In genomic region chr8:107489921-107490320, GRCm38 (mm10) we compare ENCODE assay signal across 9 mouse cellular contexts. TPM values are rescaled to one million over a fixed set of nuclear protein-coding genes. Genes with fewer than 3 reads are reported as not detected.
A peak's percentile ranks its signal among the peaks of the same experiment; 100 is the strongest.
DNase-seq lines count a peak whose midpoint lies in the region; ATAC-seq lines count a peak whose summit lies in the region.
"Had no signal": no experiment of that assay in that cellular context is flagged by ENCODE, and none has a peak within 500 bp of the region (broad histone marks: within the 10 kb centered on the region; RNA-seq: fewer than 3 reads in every experiment).

No protein-coding gene starts in this region.

- H3K9ac ChIP-seq in kidney, embryonic 15.5 days, result no peak overlapping the region

- H3K9me3 ChIP-seq in kidney, embryonic 15.5 days (replicated peaks), result no peaks in the 10 kb centered on the region

- no peak overlapping the region for H3K4me2 ChIP-seq in kidney, embryonic 15.5 days

- peaks cover 28% of the 10 kb centered on the region for H3K4me1 ChIP-seq in kidney, embryonic 15.5 days

- peaks cover 9% of the 10 kb centered on the region; the same call in 1 of the 2 replicates for H3K36me3 ChIP-seq in kidney, embryonic 15.5 days

- peak overlapping the region; percentile 42; the same call in 1 of the 2 replicates for H3K27ac ChIP-seq in kidney, embryonic 15.5 days

- DNase-seq in kidney, adult 11 months, result no peak
- peak; percentile 27 for DNase-seq in heart, postnatal 4 days
- DNase-seq in lung, postnatal 10 days, result peak; percentile 69
- no peak for DNase-seq in cerebellum, adult 18-20 months
- no peak for DNase-seq in cerebellum, adult 11 months
- no peak for DNase-seq in left cerebral cortex, postnatal 25 days (ENCODE audit: low spot score in 2 of 2)
- DNase-seq: cerebellum, postnatal 14 days had no signal

- WGBS in kidney, embryonic 15.5 days, result 22% methylated on average over 5 of the region's 5 CpGs

- intact Hi-C loops in left cerebral cortex, postnatal 25 days (cut with DNase I), result no loop called here

- H3K4me3 ChIP-seq in kidney, embryonic 15.5 days (replicated peaks), result no peak overlapping the region

- ATAC-seq in kidney, embryonic 15.5 days (replicated peaks; ENCODE audit: low FRiP score), result peak; percentile 46; the same call in 1 of the 2 replicates
- 0 out of 2 replicates have a peak, but pooled peaks have one; percentile 13 for ATAC-seq in common myeloid progenitor, adult 5-6 weeks (replicated peaks; ENCODE audit: low read depth, poor library complexity, severe bottlenecking)

- H3K27me3 ChIP-seq in kidney, embryonic 15.5 days, result no peaks in the 10 kb centered on the region

RNA-seq across cellular contexts. Expression of gene Wwp2, which starts 53.8 kb away (rescaled TPM):
- polyA plus RNA-seq in kidney, embryonic 15.5 days (2015; fragmentation: Nextera tagmentation; extraction: Ambion mirVana), result 42.0 and 50.4 TPM in 2 replicates
- 44.4 and 47.0 TPM in 2 replicates for total RNA-seq in common myeloid progenitor, adult 5-6 weeks (2017)
- total RNA-seq in heart, postnatal 4 days (2021), result 10 to 100 TPM; 33.1 to 35.6 TPM
- 10 to 100 TPM; 32.7 to 42.0 TPM for total RNA-seq in left cerebral cortex, postnatal 25 days (2021)

Comparison
In these comparisons a context has a peak if more than half of its experiments do, and no peak if none do; other contexts are left out.
1. DNase-seq: peak in heart, postnatal 4 days (single experiment) and lung, postnatal 10 days (single experiment); none in kidney, adult 11 months (single experiment), cerebellum, adult 18-20 months (0 of 2), cerebellum, adult 11 months (single experiment) and left cerebral cortex, postnatal 25 days (0 of 2).